Mouse (Mus musculus) kidney, adult 8-10 months (tissue): ENCODE measurements around the gene Map3k12.

Experiments
- DNase-seq, 2 experiments: peaks; one replicate each; pipeline ENCODE4 v3.0.0; 2022

The Map3k12 gene

GRCm38 (mm10) chr15:102516728-102517404 is at the start of gene Map3k12:
Gene Map3k12, minus strand, starts transcription at chr15:102517064.
- peak; percentile 56 to 63 for DNase-seq

DNA sequence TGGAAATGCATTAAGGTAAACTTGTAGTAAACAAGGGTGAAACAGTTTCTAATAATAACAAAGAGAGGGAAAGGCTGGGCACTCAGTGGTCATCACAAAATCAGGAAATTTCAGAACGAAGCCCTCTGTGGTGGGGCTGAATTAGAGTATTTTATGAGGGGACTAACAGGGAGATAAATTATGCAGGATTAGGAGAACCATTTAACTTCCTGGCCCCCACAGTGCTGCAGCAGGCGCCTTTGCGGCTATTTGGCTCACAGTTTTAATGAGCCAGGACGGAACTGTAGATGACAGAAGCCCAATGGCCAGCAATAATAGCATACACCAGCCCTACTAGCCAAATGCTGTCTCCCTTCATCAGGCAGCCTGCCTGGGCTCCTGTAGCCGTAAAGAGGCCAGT is 46.8 kb upstream of the Map3k12 start:
- DNase-seq: no peak

DNA sequence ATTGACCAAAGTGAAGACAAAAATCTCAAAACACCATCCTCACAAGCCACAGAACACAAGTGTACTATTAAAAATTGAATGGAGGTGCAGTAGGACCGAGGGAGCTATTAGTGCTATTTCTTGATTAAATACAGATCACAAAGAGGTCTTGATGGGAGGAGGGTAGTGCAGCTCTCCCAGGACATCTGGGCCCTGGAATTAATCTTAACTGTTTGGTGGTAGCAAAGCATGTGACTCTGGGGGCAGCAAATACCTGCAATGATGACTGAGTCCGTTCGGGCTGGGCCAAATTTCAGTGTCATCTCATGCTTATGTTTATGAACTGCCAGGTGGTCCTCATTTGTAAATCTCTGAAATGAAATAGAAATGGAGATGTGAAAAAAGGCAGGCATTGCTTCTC is 46.2 kb upstream of the Map3k12 start:
- DNase-seq: no peak

DNA sequence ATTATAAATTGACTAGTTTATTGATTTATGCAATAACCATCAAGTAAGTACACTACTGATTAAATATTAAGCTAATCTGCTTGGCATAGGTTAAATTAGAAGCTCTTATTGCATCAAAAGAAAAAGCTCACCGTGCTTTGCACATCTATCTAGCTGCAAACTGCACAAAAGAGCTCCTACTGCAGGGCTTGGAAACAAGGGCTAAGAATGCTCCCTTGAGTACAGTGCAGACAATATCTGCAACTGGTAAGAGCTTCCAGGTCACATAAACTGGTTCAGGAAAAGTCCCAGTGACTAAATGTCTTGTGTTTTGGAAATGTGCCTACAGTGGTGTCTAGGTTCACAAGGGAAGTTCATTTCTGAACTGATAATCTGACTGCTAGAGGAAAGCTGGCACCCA is 45.6 kb upstream of the Map3k12 start:
- no peak for DNase-seq

DNA sequence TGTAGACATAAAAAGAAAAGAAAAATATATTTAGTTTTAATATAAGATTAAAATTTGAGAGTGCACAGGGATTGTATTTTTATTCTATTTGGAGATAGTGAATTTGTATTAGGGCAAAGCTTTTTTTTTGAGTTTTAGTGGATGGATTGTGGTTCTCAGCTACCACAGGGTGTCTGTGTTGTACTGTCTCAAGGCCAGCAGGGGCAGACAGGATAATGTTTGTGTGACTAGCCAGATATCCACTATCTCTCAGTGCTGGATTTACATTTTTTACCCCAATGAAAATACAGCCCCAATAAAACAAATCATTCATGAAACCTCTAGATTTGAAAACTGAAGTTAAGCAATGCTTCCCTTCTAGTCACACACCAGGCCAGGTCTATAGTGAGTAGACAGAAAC is 40.7 kb upstream of the Map3k12 start:
- DNase-seq: no peak

GRCm38 (mm10) chr15:102555581-102555980 is 38.7 kb upstream of the Map3k12 start:
- no peak for DNase-seq

GRCm38 (mm10) chr15:102552599-102552998 is 35.7 kb upstream of the Map3k12 start:
- DNase-seq: no peak

- peak in 1 of 2 experiments; percentile 20 for DNase-seq
Measured at GRCm38 (mm10) chr15:102547478-102547877, 30.6 kb upstream of the Map3k12 start.

DNA sequence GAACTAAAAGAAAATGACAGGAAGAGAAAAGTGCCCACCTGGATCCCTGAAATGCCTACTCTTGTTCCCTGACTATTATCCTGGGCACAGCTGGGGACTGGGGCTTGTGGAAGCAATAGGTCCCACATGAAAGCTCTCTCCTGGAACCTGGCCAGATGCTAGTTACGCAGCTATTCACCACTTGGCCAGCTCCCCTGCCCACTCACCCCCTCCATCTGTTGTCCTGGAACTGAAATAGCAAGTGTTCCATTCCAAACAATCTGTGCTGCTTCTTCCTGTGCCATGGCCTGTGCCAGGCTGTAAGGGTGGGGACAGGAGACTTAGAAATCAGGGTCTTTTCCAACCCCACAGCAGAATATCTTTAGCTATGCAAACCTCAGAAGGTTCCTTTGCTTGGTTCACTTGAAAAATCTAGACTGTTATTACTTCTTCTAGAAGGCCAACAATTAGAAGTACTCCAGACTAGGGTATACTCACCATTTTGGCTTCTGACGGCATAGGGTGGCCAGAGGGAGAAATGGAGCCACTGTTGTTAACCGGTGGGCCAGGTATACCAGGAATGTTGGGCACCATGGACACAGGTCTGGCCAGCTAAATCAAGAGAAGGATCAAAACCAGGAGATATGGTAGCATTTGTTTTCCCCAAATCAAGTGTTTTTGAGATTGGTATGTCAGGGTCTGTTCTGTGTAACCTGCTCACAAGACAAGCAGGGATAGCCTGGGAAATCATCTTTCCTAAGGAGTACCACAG is 30.0 kb upstream of the Map3k12 start:
- peak; percentile 34 to 38 for DNase-seq

DNA sequence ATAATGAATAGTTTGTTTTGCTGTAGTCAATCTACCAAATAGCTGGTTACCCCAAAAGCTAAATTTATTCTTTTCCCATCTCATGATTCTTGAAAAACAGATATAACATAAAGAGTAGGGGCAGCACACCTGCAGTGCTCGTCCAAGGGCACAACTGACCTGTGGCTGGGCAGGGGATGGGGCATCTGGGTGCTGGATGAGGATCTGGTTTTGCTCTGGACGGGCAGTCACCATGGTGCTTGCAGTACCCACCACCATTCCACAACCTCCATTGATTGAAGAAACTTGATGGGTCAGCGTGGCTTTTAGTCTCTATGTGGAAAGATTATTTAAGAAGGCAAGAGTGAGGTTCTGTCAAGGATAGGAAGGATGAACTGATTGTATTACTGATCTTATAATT is 29.4 kb upstream of the Map3k12 start:
- no peak for DNase-seq

DNA sequence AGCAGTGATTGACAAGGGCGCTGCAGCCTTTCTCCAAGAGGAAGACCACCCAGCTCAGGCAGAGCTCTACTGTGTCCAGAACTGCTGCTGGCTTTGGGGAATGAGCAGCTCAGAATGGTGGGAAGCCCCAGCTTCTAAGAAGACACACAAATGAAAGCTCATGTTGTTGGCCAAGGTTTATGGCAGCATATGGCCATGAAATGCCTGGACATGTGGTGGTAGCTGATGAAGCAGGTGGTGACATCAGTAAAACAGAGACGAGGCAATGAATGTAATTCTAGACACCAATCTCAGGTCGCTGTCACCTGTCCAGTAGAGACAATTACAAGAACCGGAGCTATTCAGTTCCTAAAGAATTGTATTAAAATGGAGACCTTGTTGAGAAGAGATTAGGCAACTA is 27.9 kb upstream of the Map3k12 start:
- no peak for DNase-seq

DNA sequence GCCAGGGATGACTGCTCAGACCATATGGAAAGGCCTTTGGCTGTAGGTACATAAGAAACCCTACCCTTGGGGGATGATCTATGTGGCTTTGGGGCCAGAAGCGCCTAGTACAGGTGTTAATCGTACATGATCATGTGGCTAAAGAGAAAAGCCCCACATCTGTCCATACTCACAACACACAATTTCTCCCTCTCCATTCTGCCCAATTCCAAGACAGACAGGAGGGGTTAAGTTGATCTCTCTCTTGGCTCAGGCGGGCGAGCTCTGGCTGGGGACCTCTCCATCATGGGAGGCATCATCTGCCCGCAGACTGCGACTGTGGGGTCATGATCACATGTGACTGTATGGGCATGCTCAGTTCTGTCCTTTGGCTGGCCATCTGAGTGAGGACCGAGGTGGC is 17.1 kb upstream of the Map3k12 start:
- DNase-seq: no peak

DNA sequence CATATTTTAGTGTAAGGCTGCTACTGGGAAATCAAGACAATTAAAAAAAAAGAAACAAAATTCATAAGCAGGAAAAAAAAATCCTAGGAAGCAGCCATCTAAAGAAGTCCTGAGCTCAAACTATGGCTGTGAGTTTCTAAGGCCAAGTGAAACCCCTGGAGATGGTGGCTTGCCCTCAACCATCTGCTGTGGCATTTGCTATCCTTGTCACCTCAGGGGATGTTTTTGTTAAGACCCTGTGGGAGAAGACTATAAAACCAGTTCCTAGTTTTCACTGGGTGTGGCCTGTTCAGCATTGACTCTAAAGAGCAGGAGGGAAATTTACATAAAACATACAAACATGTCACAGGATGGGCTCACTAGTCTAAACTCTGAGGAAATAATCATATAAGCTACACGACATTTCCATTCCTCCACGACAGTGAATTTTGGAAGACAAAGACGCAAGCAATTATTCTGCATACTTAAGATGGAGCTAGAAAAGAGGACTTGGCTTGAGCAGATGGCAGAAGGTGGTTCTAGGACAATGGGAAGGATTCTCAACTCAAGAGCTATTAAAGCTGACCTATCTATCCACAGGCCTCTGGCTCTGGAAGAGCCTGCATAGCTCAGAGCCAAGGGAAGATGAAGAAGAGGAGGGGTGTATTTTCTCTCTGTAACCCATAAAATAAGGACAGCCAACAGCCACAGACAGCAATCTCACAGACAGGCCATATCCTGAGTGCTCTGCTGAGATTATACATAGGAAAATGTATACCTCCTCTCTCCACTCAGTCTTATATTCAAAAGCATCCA is 15.4 kb upstream of the Map3k12 start:
- no peak for DNase-seq

DNA sequence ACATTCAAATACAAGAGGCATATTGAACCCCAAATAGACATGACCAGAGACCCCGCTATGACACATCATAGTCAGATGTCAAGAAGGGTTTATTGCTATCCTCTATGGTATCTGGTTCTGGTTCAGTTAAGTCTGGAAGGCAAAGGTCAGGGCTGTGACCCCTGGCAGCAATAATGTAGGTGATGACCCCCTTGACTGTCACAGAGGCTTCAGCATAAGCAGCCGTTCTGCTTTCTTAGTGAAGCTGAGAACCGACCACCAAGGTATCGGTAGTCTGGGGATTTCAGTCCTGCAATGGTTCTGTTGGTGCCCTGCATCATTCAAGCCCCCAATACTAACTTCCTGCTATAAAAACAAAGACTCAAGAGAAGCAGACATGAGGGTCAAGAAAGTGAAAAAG is 14.7 kb upstream of the Map3k12 start:
- DNase-seq: no peak

DNA sequence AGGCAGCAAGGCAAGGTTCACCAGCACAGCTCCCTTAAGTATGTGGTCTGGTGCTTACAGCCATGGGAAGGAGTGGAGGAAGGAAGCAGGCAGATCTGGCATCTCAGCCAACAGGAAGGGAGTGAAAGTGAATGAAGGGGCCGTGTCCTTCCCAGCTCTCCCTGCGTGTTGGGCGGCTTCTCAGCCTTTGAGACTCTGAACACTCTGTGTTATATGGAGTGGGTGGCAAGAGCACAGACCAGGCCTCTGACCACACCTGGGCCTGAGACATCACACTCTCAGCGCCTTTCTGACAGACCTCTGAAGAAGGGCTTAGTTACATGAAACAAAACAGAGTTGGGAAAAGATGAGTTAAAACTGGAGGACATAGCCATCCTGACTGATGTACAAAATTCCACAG is 13.7 kb upstream of the Map3k12 start:
- DNase-seq: no peak

DNA sequence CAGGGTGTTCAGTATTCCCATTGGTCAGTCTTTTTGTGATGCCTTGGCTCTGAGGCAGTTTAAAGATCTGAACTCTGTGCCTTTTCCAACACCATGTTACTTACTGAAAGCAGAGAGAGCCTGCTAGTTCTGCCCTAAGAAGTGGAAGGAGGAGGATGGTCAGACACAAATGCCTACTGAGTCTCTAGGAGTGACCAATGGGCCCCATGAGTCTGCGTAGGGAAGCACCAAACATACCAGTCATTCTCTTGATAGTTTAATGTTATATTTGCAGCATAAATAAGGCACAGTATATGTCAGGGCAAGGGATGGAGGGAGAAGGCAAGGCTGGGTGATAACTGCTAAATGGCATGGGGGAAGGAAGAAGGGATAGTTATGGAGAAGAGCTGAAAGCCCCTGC is 11.5 kb upstream of the Map3k12 start:
- DNase-seq: no peak

DNA sequence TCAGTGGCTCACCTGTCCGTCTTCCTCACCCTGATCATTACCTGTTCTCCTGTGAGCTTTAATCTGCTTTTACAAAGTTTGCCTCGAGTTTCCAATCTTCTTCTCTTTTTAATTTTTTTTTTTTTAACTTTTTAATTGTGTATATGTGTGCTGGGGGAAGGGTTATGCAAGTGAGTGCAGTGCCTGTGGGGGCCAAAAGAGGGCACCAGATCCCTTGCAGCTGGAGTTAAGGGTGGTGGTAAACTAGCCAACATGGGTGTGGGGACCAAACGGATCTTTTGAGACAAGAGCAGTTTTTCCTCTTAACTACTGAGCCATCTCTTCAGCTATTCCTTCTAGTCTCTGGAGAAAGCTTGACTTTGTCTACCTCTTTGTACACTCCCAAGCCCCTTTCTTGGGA is 11.1 kb upstream of the Map3k12 start:
- DNase-seq: no peak

- DNase-seq: no peak
Measured at GRCm38 (mm10) chr15:102526111-102527002, 9.5 kb upstream of the Map3k12 start.

DNA sequence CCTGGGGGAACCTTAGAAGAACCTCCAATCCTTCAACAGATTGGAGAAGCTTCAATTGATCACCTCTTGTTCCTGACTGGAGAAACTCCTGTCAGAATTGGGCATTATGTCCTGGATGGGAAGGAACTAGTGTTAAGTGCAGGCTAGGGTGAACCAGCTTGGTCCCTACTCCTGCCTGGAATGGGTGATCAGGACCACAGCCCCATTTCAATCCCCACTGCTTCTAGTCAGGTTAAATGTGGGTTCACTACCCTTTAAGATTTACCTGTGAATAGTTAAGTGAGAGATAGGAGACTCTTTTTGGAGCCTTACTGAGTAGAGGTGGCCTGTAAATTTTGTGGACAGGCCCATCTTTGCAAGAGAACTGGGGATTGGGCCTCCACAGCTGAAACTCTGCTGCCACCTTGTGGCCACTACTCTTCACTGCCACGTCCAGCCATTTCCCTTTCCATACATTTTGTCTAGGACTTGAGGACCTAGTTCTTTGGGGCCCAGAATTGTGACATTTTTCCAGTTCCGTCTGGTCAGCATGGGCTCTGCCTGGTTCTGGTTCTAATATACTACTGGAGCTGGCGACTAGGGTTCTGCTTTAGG is 8.1 kb upstream of the Map3k12 start, which contains the start of gene Npff:
Gene Npff, minus strand, starts transcription at position 51 of the 594 bp plus-strand sequence.
- DNase-seq: peak in 1 of 2 experiments; percentile 73

DNA sequence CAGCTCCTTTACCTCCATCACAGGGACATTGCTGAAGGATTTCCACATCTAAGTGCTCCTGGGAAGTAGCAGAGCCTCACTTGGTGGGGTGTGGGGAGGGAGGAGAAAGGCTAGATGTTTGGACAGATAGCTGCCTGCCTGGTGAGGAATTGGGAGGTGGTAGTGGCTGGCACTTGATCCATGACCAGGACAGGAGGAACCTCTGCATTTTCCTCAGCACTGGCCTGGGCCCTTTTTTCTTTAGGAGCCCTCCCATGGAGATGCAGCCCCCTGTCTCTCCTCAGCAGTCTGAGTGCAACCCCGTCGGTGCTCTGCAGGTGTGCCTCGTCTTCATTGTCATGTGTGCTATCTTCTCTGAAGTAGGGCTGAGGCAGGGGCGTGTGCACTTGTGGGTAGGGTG is 4.6 kb upstream of the Map3k12 start:
- DNase-seq: no peak

GRCm38 (mm10) chr15:102520416-102520815 is 3.6 kb upstream of the Map3k12 start:
- no peak for DNase-seq
